Comparison of ENCODE assay signal across 9 mouse cellular contexts in the genomic region with DNA sequence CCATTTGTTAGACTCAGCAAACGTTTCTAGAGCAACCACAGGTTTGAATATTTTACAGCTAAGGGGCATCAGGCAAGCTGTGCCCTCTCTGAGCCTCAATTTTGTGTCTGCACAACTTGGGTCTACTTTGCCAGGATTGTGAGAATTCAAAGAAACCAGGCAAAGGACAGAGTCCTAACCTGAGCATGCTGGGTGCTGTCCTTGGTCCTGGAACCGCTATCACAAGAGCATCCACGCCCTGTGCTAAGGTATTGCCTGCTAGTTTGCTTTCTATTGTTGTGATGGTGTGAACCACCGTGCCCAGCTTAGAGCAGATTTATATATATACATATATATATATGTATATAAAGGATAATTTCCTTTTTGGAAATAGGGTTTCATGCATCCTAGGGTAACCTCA. TPM values are rescaled to one million over a fixed set of nuclear protein-coding genes. Genes with fewer than 3 reads are reported as not detected.
DNase-seq lines count a peak whose midpoint lies in the region; ATAC-seq lines count a peak whose summit lies in the region.
"Had no signal": no experiment of that assay in that cellular context is flagged by ENCODE, and none has a peak within 500 bp of the region (broad histone marks: within the 10 kb centered on the region; RNA-seq: fewer than 3 reads in every experiment).

No protein-coding gene starts in this region.

- H3K4me2 ChIP-seq in kidney, embryonic 14.5 days (replicated peaks; ENCODE audit: low read depth, low read length) = no peak overlapping the region
- H3K4me2 ChIP-seq: limb, embryonic 13.5 days had no signal

- no peak for ATAC-seq in kidney, embryonic 14.5 days (ENCODE audit: low FRiP score, low TSS enrichment)

- no peak overlapping the region for H3K27ac ChIP-seq in kidney, embryonic 14.5 days (ENCODE audit: low read depth, low read length)
- no peak overlapping the region for H3K27ac ChIP-seq in midbrain, embryonic 10.5 days (replicated peaks)
- H3K27ac ChIP-seq: limb, embryonic 13.5 days had no signal

- no peak overlapping the region for H3K9ac ChIP-seq in kidney, embryonic 14.5 days (ENCODE audit: low read depth, low read length)
- H3K9ac ChIP-seq: limb, embryonic 13.5 days had no signal

- 8% methylated on average over 4 of the region's 4 CpGs for WGBS in kidney, embryonic 14.5 days
- 10% methylated on average over 4 of the region's 4 CpGs for WGBS in midbrain, embryonic 10.5 days

- H3K4me3 ChIP-seq in kidney, embryonic 14.5 days (ENCODE audit: low read length) = no peak overlapping the region
- no peak overlapping the region for H3K4me3 ChIP-seq in midbrain, embryonic 10.5 days
- H3K4me3 ChIP-seq: limb, embryonic 13.5 days had no signal

- H3K27me3 ChIP-seq in kidney, embryonic 14.5 days (ENCODE audit: control insufficient read depth, insufficient read depth, low read length) = peaks cover 55% of the 10 kb centered on the region
- H3K27me3 ChIP-seq in midbrain, embryonic 10.5 days (ENCODE audit: low read depth, poor library complexity, severe bottlenecking) = peaks cover 99% of the 10 kb centered on the region

- H3K9me3 ChIP-seq in kidney, embryonic 14.5 days (ENCODE audit: control insufficient read depth, low read length) = no peaks in the 10 kb centered on the region
- no peaks in the 10 kb centered on the region for H3K9me3 ChIP-seq in midbrain, embryonic 10.5 days (replicated peaks)
- H3K9me3 ChIP-seq: limb, embryonic 13.5 days had no signal

- peaks cover 4% of the 10 kb centered on the region; the same call in 1 of the 2 replicates for H3K4me1 ChIP-seq in kidney, embryonic 14.5 days (ENCODE audit: control insufficient read depth, insufficient read depth, low read length)
- H3K4me1 ChIP-seq in midbrain, embryonic 10.5 days = peaks cover 30% of the 10 kb centered on the region

- peak; percentile 7 for DNase-seq in kidney, adult 11 months
- peak; percentile 69 for DNase-seq in NIH3T3 (ENCODE audit: low read depth)
- DNase-seq in hindlimb bud, embryonic 11.5 days (ENCODE audit: extremely low spot score, low read depth, low spot score) = peak; percentile 53
- peak; percentile 26 for DNase-seq in naive thymus-derived CD4-positive, alpha-beta T cell, adult 2 months (ENCODE audit: low read depth)
- no peak for DNase-seq in spleen, postnatal 4 days (ENCODE audit: low spot score in 2 of 2)
- DNase-seq in right cerebral cortex, adult 2 months (ENCODE audit: low spot score in 2 of 2) = no peak
- DNase-seq in midbrain, embryonic 10.5 days (ENCODE audit: low spot score) = no peak

- no peaks in the 10 kb centered on the region for H3K36me3 ChIP-seq in kidney, embryonic 14.5 days (ENCODE audit: control insufficient read depth, insufficient read depth, low read length)
- no peaks in the 10 kb centered on the region for H3K36me3 ChIP-seq in midbrain, embryonic 10.5 days
- H3K36me3 ChIP-seq: limb, embryonic 13.5 days had no signal

RNA-seq across cellular contexts. Expression of a gene that starts 3.9 kb away (rescaled TPM):
- polyA plus RNA-seq in kidney, embryonic 14.5 days (2014; fragmentation: Nextera tagmentation; extraction: Ambion mirVana) = 2.1 and 2.5 TPM in 2 replicates
- polyA plus RNA-seq in midbrain, embryonic 10.5 days (2016; fragmentation: Nextera tagmentation; extraction: Ambion mirVana) = 2.8 TPM in 2 replicates

Comparison
In these comparisons a context has a peak if more than half of its experiments do, and no peak if none do; other contexts are left out.
1. DNase-seq: peak in kidney, adult 11 months (single experiment), NIH3T3 (single experiment), hindlimb bud, embryonic 11.5 days (single experiment) and naive thymus-derived CD4-positive, alpha-beta T cell, adult 2 months (single experiment); none in spleen, postnatal 4 days (0 of 2), right cerebral cortex, adult 2 months (0 of 2) and midbrain, embryonic 10.5 days (single experiment).